Mouse (Mus musculus) MEL (cell line): ENCODE measurements around the gene Thumpd1. TPM values are rescaled to one million over a fixed set of nuclear protein-coding genes. Genes with fewer than 3 reads are reported as not detected.

ENCODE experiments used
- DNase-seq: peaks from one replicate; pipeline ENCODE4 v3.0.0; 2011; ENCODE audit warnings: low read depth, low spot score
- H3K27ac ChIP-seq: 2 replicates; pipeline ENCODE4 v1.5.1; 2012; ENCODE audit warnings: low read depth, mild to moderate bottlenecking, control low read depth, low read length, moderate library complexity; ENCODE audit not compliant: control insufficient read depth
- H3K27me3 ChIP-seq, 2 experiments: fragments of 150-350 bp in 1 of 2; sonication (generic) in 1 of 2; 2 replicates each; pipeline ENCODE4 v1.6.1; 2012; ENCODE audit warnings: low read length in 2 of 2, mild to moderate bottlenecking in 2 of 2, improper control_type of control experiment in 1 of 2, moderate library complexity in 1 of 2; ENCODE audit not compliant: insufficient read depth in 2 of 2, control insufficient read depth in 1 of 2
- H3K36me3 ChIP-seq, 2 experiments: 2 replicates each; pipeline ENCODE4 v1.6.1; 2012 to 2014; ENCODE audit warnings: low read length in 2 of 2, improper control_type of control experiment in 1 of 2, inconsistent platforms in 1 of 2, mild to moderate bottlenecking in 1 of 2; ENCODE audit not compliant: insufficient read depth in 2 of 2, control insufficient read depth in 1 of 2
- H3K4me1 ChIP-seq, 2 experiments: fragments of 150-350 bp in 1 of 2; sonication (generic) in 1 of 2; 2 replicates each; pipeline ENCODE4 v1.6.1; 2012; ENCODE audit warnings: low read length in 2 of 2, improper control_type of control experiment in 1 of 2, mild to moderate bottlenecking in 1 of 2; ENCODE audit not compliant: insufficient read depth in 2 of 2, control insufficient read depth in 1 of 2
- H3K4me3 ChIP-seq, 2 experiments: fragments of 150-350 bp in 1 of 2; sonication (generic) in 1 of 2; 2 replicates each; pipeline ENCODE4 v1.5.1; 2012; ENCODE audit warnings: low read depth in 2 of 2, low read length in 2 of 2, mild to moderate bottlenecking in 2 of 2, moderate library complexity in 2 of 2, control low read depth in 1 of 2, improper control_type of control experiment in 1 of 2; ENCODE audit not compliant: control insufficient read depth in 1 of 2, insufficient read depth in 1 of 2
- H3K79me2 ChIP-seq: 2 replicates; pipeline ENCODE4 v1.6.1; 2012; ENCODE audit warnings: mild to moderate bottlenecking, low read length, moderate library complexity; ENCODE audit not compliant: control insufficient read depth, poor library complexity, insufficient read depth
- H3K9ac ChIP-seq: 2 replicates; pipeline ENCODE4 v1.6.1; 2012; ENCODE audit warnings: low read depth, mild to moderate bottlenecking, control low read depth, low read length, moderate library complexity; ENCODE audit not compliant: control insufficient read depth, poor library complexity, severe bottlenecking
- H3K9me3 ChIP-seq: fragments of 150-350 bp; sonication (generic); replicated peaks from 2 replicates; pipeline ENCODE4 v1.6.1; 2012; ENCODE audit warnings: mild to moderate bottlenecking, low read length, improper control_type of control experiment, moderate library complexity; ENCODE audit not compliant: insufficient read depth
- CTCF ChIP-seq, 3 experiments: IDR thresholded peaks in 2 of 3; conservative IDR thresholded peaks in 1 of 3; 2 replicates each; pipeline ENCODE4 v1.5.1; 2011 to 2012; ENCODE audit warnings: low read length in 3 of 3, low read depth in 2 of 3, mild to moderate bottlenecking in 2 of 3, improper control_type of control experiment in 1 of 3, inconsistent platforms in 1 of 3, mixed read lengths in 1 of 3, moderate library complexity in 1 of 3; ENCODE audit not compliant: control insufficient read depth in 1 of 3, insufficient read depth in 1 of 3, poor library complexity in 1 of 3, severe bottlenecking in 1 of 3
- ELF1 ChIP-seq: IDR thresholded peaks from 2 replicates; pipeline ENCODE4 v1.6.1; 2014; ENCODE audit warnings: low read depth, mild to moderate bottlenecking, inconsistent platforms, low read length, improper control_type of control experiment, moderate library complexity
- ETS1 ChIP-seq: IDR thresholded peaks from 2 replicates; pipeline ENCODE4 v1.6.1; 2012; ENCODE audit warnings: low read depth, mild to moderate bottlenecking, inconsistent platforms, low read length, improper control_type of control experiment, moderate library complexity
- GABPA ChIP-seq: IDR thresholded peaks from 2 replicates; pipeline ENCODE4 v1.6.1; 2012; ENCODE audit warnings: low read depth, mild to moderate bottlenecking, inconsistent platforms, low read length, improper control_type of control experiment, moderate library complexity
- GATA1 ChIP-seq: IDR thresholded peaks from 2 replicates; pipeline ENCODE4 v1.6.1; 2011; ENCODE audit warnings: low read depth, low read length, improper control_type of control experiment
- HCFC1 ChIP-seq: IDR thresholded peaks from 2 replicates; pipeline ENCODE4 v1.6.1; 2012; ENCODE audit warnings: low read depth, mild to moderate bottlenecking, inconsistent platforms, low read length, improper control_type of control experiment, moderate library complexity
- MAX ChIP-seq: IDR thresholded peaks from 2 replicates; pipeline ENCODE4 v1.6.1; 2011; ENCODE audit warnings: low read length, improper control_type of control experiment
- NELFE ChIP-seq: IDR thresholded peaks from 2 replicates; pipeline ENCODE4 v1.6.1; 2011; ENCODE audit warnings: low read depth, low read length, improper control_type of control experiment
- NRF1 ChIP-seq: IDR thresholded peaks from 2 replicates; pipeline ENCODE4 v1.6.1; 2014; ENCODE audit warnings: low read depth, mild to moderate bottlenecking, inconsistent platforms, low read length, improper control_type of control experiment, moderate library complexity; ENCODE audit not compliant: poor library complexity, insufficient read depth, severe bottlenecking
- POLR2A ChIP-seq, 2 experiments: IDR thresholded peaks; 2 replicates each; pipeline ENCODE4 v1.6.1; 2011 to 2012; ENCODE audit warnings: low read length in 2 of 2, mild to moderate bottlenecking in 2 of 2, control low read depth in 1 of 2, improper control_type of control experiment in 1 of 2, low read depth in 1 of 2, moderate library complexity in 1 of 2; ENCODE audit not compliant: control insufficient read depth in 1 of 2, insufficient read depth in 1 of 2, poor library complexity in 1 of 2
- POLR2AphosphoS2 ChIP-seq: IDR thresholded peaks from 2 replicates; pipeline ENCODE4 v1.6.1; 2011; ENCODE audit warnings: low read length, improper control_type of control experiment
- RCOR1 ChIP-seq: IDR thresholded peaks from 2 replicates; pipeline ENCODE4 v1.6.1; 2012; ENCODE audit warnings: low read depth, mild to moderate bottlenecking, inconsistent platforms, low read length, improper control_type of control experiment
- SIN3A ChIP-seq: IDR thresholded peaks from 2 replicates; pipeline ENCODE4 v1.6.1; 2012; ENCODE audit warnings: low read length, improper control_type of control experiment, inconsistent platforms
- TCF12 ChIP-seq: IDR thresholded peaks from 2 replicates; pipeline ENCODE4 v1.6.1; 2014; ENCODE audit warnings: low read depth, mild to moderate bottlenecking, inconsistent platforms, low read length, improper control_type of control experiment, moderate library complexity
- UBTF ChIP-seq: IDR thresholded peaks from 2 replicates; pipeline ENCODE4 v1.6.1; 2012; ENCODE audit warnings: low read depth, mild to moderate bottlenecking, inconsistent platforms, low read length, improper control_type of control experiment, moderate library complexity, borderline replicate concordance; ENCODE audit not compliant: insufficient read depth
- ZKSCAN1 ChIP-seq: IDR thresholded peaks from 2 replicates; pipeline ENCODE4 v1.6.1; 2012; ENCODE audit warnings: low read depth, mild to moderate bottlenecking, inconsistent platforms, low read length, improper control_type of control experiment, moderate library complexity
- ZNF384 ChIP-seq: IDR thresholded peaks from 2 replicates; pipeline ENCODE4 v1.6.1; 2012; ENCODE audit warnings: low read depth, mild to moderate bottlenecking, inconsistent platforms, low read length, improper control_type of control experiment
- polyA plus RNA-seq, 2 experiments: library from polyadenylated mRNA; stranded (reverse) in 1 of 2; unstranded in 1 of 2; fragments of >175 nt in 1 of 2; fragments of >200 nt in 1 of 2; gene quantifications; 2 replicates each; pipeline versions ENCODE4 v1.2.1 to v1.2.4; 2012; ENCODE audit warnings: low replicate concordance in 2 of 2, low read depth in 1 of 2; ENCODE audit not compliant: insufficient read length in 2 of 2, insufficient read depth in 1 of 2, missing spikeins in 1 of 2
- total RNA-seq: library from RNA; depleted of rRNA; stranded (reverse); fragments of 300-350 nt; gene quantifications from 2 replicates; pipeline ENCODE4 v1.2.3, GENCODE M21; 2012

Gene Thumpd1
- total and polyA plus RNA-seq, 3 experiments, result 56.4 to 67.5 TPM; not detected in 1

- Histone ChIP-seq H3K4me1 (no peaks in the 10 kb centered on the region), H3K27ac (no peak overlapping the region), H3K4me3 (no peak overlapping the region), H3K36me3 (no peaks in the 10 kb centered on the region), H3K9ac (no peak overlapping the region), H3K9me3 (no peaks in the 10 kb centered on the region), H3K27me3 (no peaks in the 10 kb centered on the region), H3K79me2 (no peaks in the 10 kb centered on the region)
- TF ChIP-seq TCF12, result no peak
- TF ChIP-seq GABPA, result no peak
- TF ChIP-seq ZKSCAN1, result no peak
- no peak for TF ChIP-seq POLR2AphosphoS2
- no peak for TF ChIP-seq MAX
- no peak for TF ChIP-seq NELFE
- TF ChIP-seq NRF1, result no peak
- TF ChIP-seq ETS1, result no peak
- no peak for TF ChIP-seq RCOR1
- TF ChIP-seq UBTF, result no peak
- no peak for TF ChIP-seq ZNF384
- TF ChIP-seq ELF1, result no peak
- no peak for TF ChIP-seq GATA1
- DNase-seq, result no peak
Measured at GRCm38 (mm10) chr7:119749942-119750341, 29.3 kb upstream of the Thumpd1 start.

GRCm38 (mm10) chr7:119748761-119749160 is 28.2 kb upstream of the Thumpd1 start:
- H3K4me1 ChIP-seq, result no peaks in the 10 kb centered on the region
- H3K9me3 ChIP-seq, result no peaks in the 10 kb centered on the region
- H3K4me3 ChIP-seq, result no peak overlapping the region
- no peak overlapping the region for H3K9ac ChIP-seq
- no peaks in the 10 kb centered on the region for H3K36me3 ChIP-seq
- DNase-seq, result no peak
- TF ChIP-seq RCOR1 (no peak), HCFC1 (no peak), CTCF (IDR thresholded peaks at IDR 0.05 in 2 of 3, conservative IDR thresholded peaks at IDR 0.05 in 1 of 3; ENCODE audit: control insufficient read depth in 1 of 3, insufficient read depth in 1 of 3, low read depth in 2 of 3, low read length in 3 of 3, poor library complexity in 1 of 3, severe bottlenecking in 1 of 3) (no peak), POLR2A (IDR thresholded peaks at IDR 0.05; ENCODE audit: control insufficient read depth in 1 of 2, insufficient read depth in 1 of 2, low read depth in 1 of 2, low read length in 2 of 2, poor library complexity in 1 of 2) (no peak), UBTF (no peak), SIN3A (no peak)
- no peaks in the 10 kb centered on the region for H3K27me3 ChIP-seq
- no peak overlapping the region for H3K27ac ChIP-seq
- H3K79me2 ChIP-seq, result no peaks in the 10 kb centered on the region
